Mouse (Mus musculus): ENCODE data around the gene Frmpd4.

Frmpd4 gene

GRCm38 (mm10) chrX:168577131-168577530, at the start of gene Frmpd4:
Frmpd4 (minus strand) TSS chrX:168577231.
- DNase-seq (ENCODE audit: low read depth), result no peak

- DNase-seq (ENCODE audit: low read depth), result no peak
Measured at GRCm38 (mm10) chrX:168595193-168595592, 18.2 kb upstream of the Frmpd4 start.

- peak; percentile 30 for DNase-seq (ENCODE audit: low read depth)
Measured at GRCm38 (mm10) chrX:168584303-168584702, 7.3 kb upstream of the Frmpd4 start.

GRCm38 (mm10) chrX:168571808-168572207, 5.2 kb downstream of the Frmpd4 start:
- DNase-seq (ENCODE audit: low read depth), result no peak

GRCm38 (mm10) chrX:168569231-168569630, 7.8 kb downstream of the Frmpd4 start:
- DNase-seq (ENCODE audit: low read depth), result no peak

- no peak for DNase-seq (ENCODE audit: low read depth)
Measured at GRCm38 (mm10) chrX:168505254-168505653, 71.8 kb downstream of the Frmpd4 start.

GRCm38 (mm10) chrX:168455233-168455632, 121.8 kb downstream of the Frmpd4 start:
- DNase-seq (ENCODE audit: low read depth), result no peak

GRCm38 (mm10) chrX:168431206-168431605, 145.8 kb downstream of the Frmpd4 start:
- peak; percentile 2 for DNase-seq (ENCODE audit: low read depth)

GRCm38 (mm10) chrX:168429814-168430213, 147.2 kb downstream of the Frmpd4 start:
- DNase-seq (ENCODE audit: low read depth), result no peak

- DNase-seq (ENCODE audit: low read depth), result peak; percentile 51
Measured at GRCm38 (mm10) chrX:168415403-168415802, 161.6 kb downstream of the Frmpd4 start.

- DNase-seq (ENCODE audit: low read depth), result no peak
Measured at GRCm38 (mm10) chrX:168403512-168403911, 173.5 kb downstream of the Frmpd4 start.

- no peak for DNase-seq (ENCODE audit: low read depth)
Measured at GRCm38 (mm10) chrX:168350431-168350830, 226.6 kb downstream of the Frmpd4 start.

GRCm38 (mm10) chrX:168349320-168350225, 227.5 kb downstream of the Frmpd4 start:
- no peak for DNase-seq (ENCODE audit: low read depth)

GRCm38 (mm10) chrX:168338212-168338611, 238.8 kb downstream of the Frmpd4 start:
- DNase-seq (ENCODE audit: low read depth), result no peak

GRCm38 (mm10) chrX:168325161-168325560, 251.9 kb downstream of the Frmpd4 start:
- DNase-seq (ENCODE audit: low read depth), result no peak

GRCm38 (mm10) chrX:168312158-168312557, 264.9 kb downstream of the Frmpd4 start:
- DNase-seq (ENCODE audit: low read depth), result no peak

GRCm38 (mm10) chrX:168310143-168310542, 266.9 kb downstream of the Frmpd4 start:
- no peak for DNase-seq (ENCODE audit: low read depth)

GRCm38 (mm10) chrX:168292506-168292905, 284.5 kb downstream of the Frmpd4 start:
- no peak for DNase-seq (ENCODE audit: low read depth)

- no peak for DNase-seq (ENCODE audit: low read depth)
Measured at GRCm38 (mm10) chrX:168207034-168207433, 370.0 kb downstream of the Frmpd4 start.

- no peak for DNase-seq (ENCODE audit: low read depth)
Measured at GRCm38 (mm10) chrX:168191944-168192343, 385.1 kb downstream of the Frmpd4 start.

- no peak for DNase-seq (ENCODE audit: low read depth)
Measured at GRCm38 (mm10) chrX:168189563-168189962, 387.5 kb downstream of the Frmpd4 start.

- DNase-seq (ENCODE audit: low read depth), result no peak
Measured at GRCm38 (mm10) chrX:168163001-168163400, 414.0 kb downstream of the Frmpd4 start.

GRCm38 (mm10) chrX:168158866-168159265, 418.2 kb downstream of the Frmpd4 start:
- no peak for DNase-seq (ENCODE audit: low read depth)

- DNase-seq (ENCODE audit: low read depth), result no peak
Measured at GRCm38 (mm10) chrX:168141051-168141450, 436.0 kb downstream of the Frmpd4 start.

All from NIH3T3 (cell line).